Mouse (Mus musculus): ENCODE measurements around the gene Pold1.

- TF ChIP-seq POLR2A (IDR thresholded peaks at IDR 0.05; ENCODE audit: borderline replicate concordance, extremely low read depth, insufficient read depth, insufficient read length, poor library complexity, severe bottlenecking) (no peak), CTCF (IDR thresholded peaks at IDR 0.05; ENCODE audit: borderline replicate concordance, extremely low read depth, insufficient read depth, insufficient read length) (no peak)
Measured at GRCm38 (mm10) chr7:44550409-44550678, 1.7 kb upstream of the Pold1 start.
